Mouse (Mus musculus) cerebellum, adult 2 months (tissue): ENCODE measurements around the gene Ccdc77.

Experiments used
- CTCF ChIP-seq: fragments of 200-500 bp; IDR thresholded peaks from 2 replicates; pipeline ENCODE4 v1.5.1; 2011; ENCODE audit warnings: low read depth, mild to moderate bottlenecking, control low read depth, low read length, moderate library complexity, borderline replicate concordance; ENCODE audit not compliant: insufficient read depth
- POLR2A ChIP-seq: fragments of 200-500 bp; IDR thresholded peaks from 2 replicates; pipeline ENCODE4 v1.6.1; 2011; ENCODE audit warnings: low read length, control low read depth, borderline replicate concordance; ENCODE audit not compliant: insufficient read depth

- TF ChIP-seq CTCF (peak; percentile 45; the same call in 1 of the 2 replicates), POLR2A (no peak)
Observed at GRCm38 (mm10) chr6:120301137-120301536, 63.0 kb downstream of the Ccdc77 start.
